In the genomic region with DNA sequence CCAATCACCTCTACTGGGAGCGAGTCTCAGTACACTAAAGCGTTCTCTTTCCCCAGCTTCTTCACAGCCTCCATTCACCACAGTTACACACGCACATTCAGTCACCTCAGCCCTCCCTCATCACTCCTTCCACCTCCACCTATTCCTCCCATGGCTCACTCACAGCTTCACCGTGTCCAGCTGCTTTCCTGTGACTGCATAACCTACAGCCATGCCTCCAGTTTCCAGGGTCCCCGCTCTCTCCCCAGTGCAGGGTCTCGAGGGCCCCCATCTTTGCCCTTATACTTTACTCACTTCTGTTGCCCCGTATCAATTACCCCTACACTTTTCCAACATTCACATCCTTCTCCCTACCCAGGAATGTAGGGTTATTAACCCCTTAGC, we compare ENCODE assay signal across 8 mouse cellular contexts. TPM values are rescaled to one million over a fixed set of nuclear protein-coding genes. Genes with fewer than 3 reads are reported as not detected.
DNase-seq lines count a peak whose midpoint lies in the region; ATAC-seq and TF ChIP-seq lines count a peak whose summit lies in the region.

No protein-coding gene starts in this region.

- H3K4me3 ChIP-seq in kidney, embryonic 14.5 days (ENCODE audit: low read length), result peak overlapping the region; percentile 78
- H3K4me3 ChIP-seq in embryonic facial prominence, embryonic 11.5 days (ENCODE audit: low read depth, low read length), result peak overlapping the region; percentile 73
- peak overlapping the region; percentile 86 for H3K4me3 ChIP-seq in midbrain, postnatal 0 days (ENCODE audit: low read depth, low read length)

- peak; percentile 18; the same call in 1 of the 2 replicates for ATAC-seq in kidney, embryonic 14.5 days (ENCODE audit: low FRiP score, low TSS enrichment)
- ATAC-seq in embryonic facial prominence, embryonic 11.5 days (replicated peaks; ENCODE audit: insufficient number of reproducible peaks, low FRiP score, low TSS enrichment, low read depth), result no peak
- no peak for ATAC-seq in midbrain, postnatal 0 days (ENCODE audit: low FRiP score)

- DNase-seq in kidney, adult 18-20 months, result no peak
- no peak for DNase-seq in embryonic facial prominence, embryonic 11.5 days (ENCODE audit: low spot score)
- DNase-seq in induced T-regulatory cell, adult 2 months (ENCODE audit: low read depth), result peak; percentile 29
- no peak for DNase-seq in midbrain, postnatal 0 days (ENCODE audit: low spot score)
- DNase-seq in gastrocnemius, postnatal 10 days, result no peak
- no peak for DNase-seq in cerebellum, postnatal 25 days
- DNase-seq in gastrocnemius, postnatal 25 days, result no peak

- H3K9ac ChIP-seq in kidney, embryonic 14.5 days (ENCODE audit: low read depth, low read length), result peak overlapping the region; percentile 77; the same call in 1 of the 2 replicates
- H3K9ac ChIP-seq in embryonic facial prominence, embryonic 11.5 days (replicated peaks; ENCODE audit: low read length), result no peak overlapping the region
- peak overlapping the region; percentile 93 for H3K9ac ChIP-seq in midbrain, postnatal 0 days (replicated peaks; ENCODE audit: low read length, poor library complexity, severe bottlenecking)

- peaks cover 6% of the 10 kb centered on the region; the same call in 1 of the 2 replicates for H3K36me3 ChIP-seq in kidney, embryonic 14.5 days (ENCODE audit: control insufficient read depth, insufficient read depth, low read length)
- H3K36me3 ChIP-seq in embryonic facial prominence, embryonic 11.5 days (replicated peaks; ENCODE audit: control insufficient read depth, insufficient read depth, low read depth, low read length), result no peaks in the 10 kb centered on the region
- H3K36me3 ChIP-seq in midbrain, postnatal 0 days (ENCODE audit: insufficient read depth, low read length), result peaks cover 22% of the 10 kb centered on the region

- WGBS in kidney, embryonic 14.5 days, result 21% methylated on average over 7 of the region's 7 CpGs
- 25% methylated on average over 7 of the region's 7 CpGs for WGBS in embryonic facial prominence, embryonic 11.5 days
- 33% methylated on average over 7 of the region's 7 CpGs for WGBS in midbrain, postnatal 0 days

- peaks cover 16% of the 10 kb centered on the region for H3K4me1 ChIP-seq in kidney, embryonic 14.5 days (ENCODE audit: control insufficient read depth, insufficient read depth, low read length)
- H3K4me1 ChIP-seq in embryonic facial prominence, embryonic 11.5 days (ENCODE audit: control insufficient read depth, insufficient read depth, low read length), result no peaks in the 10 kb centered on the region
- H3K4me1 ChIP-seq in midbrain, postnatal 0 days (ENCODE audit: insufficient read depth, low read length), result 0 out of 2 replicates have a peak, but pooled peaks cover 2% of the 10 kb centered on the region

- H3K27ac ChIP-seq in kidney, embryonic 14.5 days (ENCODE audit: low read depth, low read length), result peak overlapping the region; percentile 74; the same call in 1 of the 2 replicates
- H3K27ac ChIP-seq in embryonic facial prominence, embryonic 11.5 days (replicated peaks; ENCODE audit: low read depth, low read length), result no peak overlapping the region
- H3K27ac ChIP-seq in midbrain, postnatal 0 days (ENCODE audit: low read depth, low read length), result 0 out of 2 replicates have a peak overlapping the region, but pooled peaks have one; percentile 77

- no peak for TF ChIP-seq CTCF in midbrain, postnatal 0 days (IDR thresholded peaks at IDR 0.05)

- no peaks in the 10 kb centered on the region for H3K9me3 ChIP-seq in kidney, embryonic 14.5 days (ENCODE audit: control insufficient read depth, low read length)
- H3K9me3 ChIP-seq in embryonic facial prominence, embryonic 11.5 days (replicated peaks; ENCODE audit: control insufficient read depth, low read length), result no peaks in the 10 kb centered on the region
- no peaks in the 10 kb centered on the region for H3K9me3 ChIP-seq in midbrain, postnatal 0 days (ENCODE audit: low read length)

- H3K4me2 ChIP-seq in kidney, embryonic 14.5 days (replicated peaks; ENCODE audit: low read depth, low read length), result peak overlapping the region; percentile 96
- H3K4me2 ChIP-seq in embryonic facial prominence, embryonic 11.5 days (ENCODE audit: low read depth, low read length), result peak overlapping the region; percentile 97
- H3K4me2 ChIP-seq in midbrain, postnatal 0 days (ENCODE audit: low read depth, low read length, poor library complexity, severe bottlenecking), result peak overlapping the region; percentile 95

- peaks cover 25% of the 10 kb centered on the region for H3K27me3 ChIP-seq in kidney, embryonic 14.5 days (ENCODE audit: control insufficient read depth, insufficient read depth, low read length)
- peaks cover 15% of the 10 kb centered on the region for H3K27me3 ChIP-seq in embryonic facial prominence, embryonic 11.5 days (ENCODE audit: control insufficient read depth, insufficient read depth, low read length)
- H3K27me3 ChIP-seq in midbrain, postnatal 0 days (ENCODE audit: insufficient read depth, low read length), result peaks cover 22% of the 10 kb centered on the region

RNA-seq across cellular contexts. Expression of a gene that starts 1.3 kb away (rescaled TPM):
- polyA plus RNA-seq in kidney, embryonic 14.5 days (2014; fragmentation: Nextera tagmentation; extraction: Ambion mirVana), result 26.6 and 37.2 TPM in 2 replicates
- polyA plus RNA-seq in embryonic facial prominence, embryonic 11.5 days (2014; fragmentation: Nextera tagmentation; extraction: Ambion mirVana), result 27.5 and 31.9 TPM in 2 replicates
- total RNA-seq in midbrain, postnatal 0 days (2014; rRNA removed), result 53.9 and 68.0 TPM in 2 replicates
- 40.8 and 41.3 TPM in 2 replicates for polyA plus RNA-seq in midbrain, postnatal 0 days (2015; fragmentation: Nextera tagmentation; extraction: Ambion mirVana)
- total RNA-seq in gastrocnemius, postnatal 10 days (2021), result 10 to 100 TPM; 17.5 to 24.5 TPM
- 10 to 100 TPM; 10.9 TPM for total RNA-seq in gastrocnemius, postnatal 25 days (2021)

RNA-seq across cellular contexts. Expression of a gene that starts 15.4 kb away (rescaled TPM):
- polyA plus RNA-seq in kidney, embryonic 14.5 days (2014; fragmentation: Nextera tagmentation; extraction: Ambion mirVana), result 0.20 and 0.26 TPM in 2 replicates
- 0.63 and 0.77 TPM in 2 replicates for polyA plus RNA-seq in embryonic facial prominence, embryonic 11.5 days (2014; fragmentation: Nextera tagmentation; extraction: Ambion mirVana)
- 3.8 and 4.6 TPM in 2 replicates for total RNA-seq in midbrain, postnatal 0 days (2014; rRNA removed)
- 0.63 and 0.80 TPM in 2 replicates for polyA plus RNA-seq in midbrain, postnatal 0 days (2015; fragmentation: Nextera tagmentation; extraction: Ambion mirVana)
- total RNA-seq in gastrocnemius, postnatal 10 days (2021), result under 1 TPM; 0.70 to 0.90 TPM
- total RNA-seq in gastrocnemius, postnatal 25 days (2021), result under 1 TPM in 1 of 2 experiments, not detected in 1; 0.27 TPM

RNA-seq across cellular contexts. Expression of a gene that starts 36.0 kb away (rescaled TPM):
- not detected in 2 replicates for polyA plus RNA-seq in kidney, embryonic 14.5 days (2014; fragmentation: Nextera tagmentation; extraction: Ambion mirVana)
- not detected in 2 replicates for polyA plus RNA-seq in embryonic facial prominence, embryonic 11.5 days (2014; fragmentation: Nextera tagmentation; extraction: Ambion mirVana)
- not detected in 2 replicates for total RNA-seq in midbrain, postnatal 0 days (2014; rRNA removed)
- polyA plus RNA-seq in midbrain, postnatal 0 days (2015; fragmentation: Nextera tagmentation; extraction: Ambion mirVana), result not detected in 2 replicates
- total RNA-seq in gastrocnemius, postnatal 10 days (2021), result not detected
- total RNA-seq in gastrocnemius, postnatal 25 days (2021), result not detected

RNA-seq across cellular contexts. Expression of a gene that starts 37.6 kb away (rescaled TPM):
- polyA plus RNA-seq in kidney, embryonic 14.5 days (2014; fragmentation: Nextera tagmentation; extraction: Ambion mirVana), result 81.7 and 93.7 TPM in 2 replicates
- polyA plus RNA-seq in embryonic facial prominence, embryonic 11.5 days (2014; fragmentation: Nextera tagmentation; extraction: Ambion mirVana), result 44.3 and 56.2 TPM in 2 replicates
- total RNA-seq in midbrain, postnatal 0 days (2014; rRNA removed), result 69.9 and 83.6 TPM in 2 replicates
- polyA plus RNA-seq in midbrain, postnatal 0 days (2015; fragmentation: Nextera tagmentation; extraction: Ambion mirVana), result 113 and 117 TPM in 2 replicates
- 10 to 100 TPM; 23.7 to 39.9 TPM for total RNA-seq in gastrocnemius, postnatal 10 days (2021)
- total RNA-seq in gastrocnemius, postnatal 25 days (2021), result 10 to 100 TPM; 26.0 to 33.3 TPM
